Mouse (Mus musculus) heart, adult 8-10 months (tissue): ENCODE data around the gene Pld2. TPM values are rescaled to one million over a fixed set of nuclear protein-coding genes. Genes with fewer than 3 reads are reported as not detected.

Source experiments
- DNase-seq: peaks from one replicate; pipeline ENCODE4 v3.0.0; 2022; ENCODE audit warnings: low spot score
- total RNA-seq, 4 experiments: library from RNA; stranded (reverse); gene quantifications; 2 replicates each; pipeline ENCODE4 v1.2.4; 2022

Gene Pld2
- total RNA-seq, 4 experiments from 2014 or later: 6.2 to 8.6 (median 8.2) TPM

GRCm38 (mm10) chr11:70577201-70577600, 37.3 kb downstream of the Pld2 start:
- no peak for DNase-seq

GRCm38 (mm10) chr11:70578962-70579361, 39.1 kb downstream of the Pld2 start:
- DNase-seq: no peak

GRCm38 (mm10) chr11:70579710-70580357, 40.0 kb downstream of the Pld2 start:
- DNase-seq: no peak

GRCm38 (mm10) chr11:70580358-70580720, 40.5 kb downstream of the Pld2 start:
- DNase-seq: no peak

- DNase-seq: no peak
Observed at GRCm38 (mm10) chr11:70580921-70581320, 41.1 kb downstream of the Pld2 start.

- no peak for DNase-seq
Observed at GRCm38 (mm10) chr11:70582196-70582595, 42.3 kb downstream of the Pld2 start.

- no peak for DNase-seq
Observed at GRCm38 (mm10) chr11:70583022-70583714, 43.3 kb downstream of the Pld2 start.

- no peak for DNase-seq
Observed at GRCm38 (mm10) chr11:70583775-70584174, 43.9 kb downstream of the Pld2 start.

- DNase-seq: peak; percentile 58
Observed at GRCm38 (mm10) chr11:70585457-70585856, 45.6 kb downstream of the Pld2 start.

- DNase-seq: no peak
Observed at GRCm38 (mm10) chr11:70586261-70586660, 46.4 kb downstream of the Pld2 start.

- no peak for DNase-seq
Observed at GRCm38 (mm10) chr11:70586954-70587353, 47.1 kb downstream of the Pld2 start.

- no peak for DNase-seq
Observed at GRCm38 (mm10) chr11:70591733-70592132, 51.9 kb downstream of the Pld2 start.

- peak; percentile 73 for DNase-seq
Observed at GRCm38 (mm10) chr11:70594253-70594989, 54.6 kb downstream of the Pld2 start.

- peak; percentile 40 for DNase-seq
Observed at GRCm38 (mm10) chr11:70595638-70596037, 55.8 kb downstream of the Pld2 start.

- no peak for DNase-seq
Observed at GRCm38 (mm10) chr11:70596094-70596493, 56.2 kb downstream of the Pld2 start.

- DNase-seq: no peak
Observed at GRCm38 (mm10) chr11:70597301-70597700, 57.4 kb downstream of the Pld2 start.

- no peak for DNase-seq
Observed at GRCm38 (mm10) chr11:70598451-70598953, 58.6 kb downstream of the Pld2 start.

- peak; percentile 81 for DNase-seq
Observed at GRCm38 (mm10) chr11:70605024-70605566, 65.2 kb downstream of the Pld2 start.

- no peak for DNase-seq
Observed at GRCm38 (mm10) chr11:70606717-70607116, 66.9 kb downstream of the Pld2 start.

- no peak for DNase-seq
Observed at GRCm38 (mm10) chr11:70607611-70608010, 67.7 kb downstream of the Pld2 start.
